Mouse (Mus musculus) CD4-positive, CD25-positive, alpha-beta regulatory T cell, adult 9 weeks (primary cell): Measurements from ENCODE around the gene Hist1h4i. TPM values are rescaled to one million over a fixed set of nuclear protein-coding genes. Genes with fewer than 3 reads are reported as not detected.

Experiments
- polyA plus RNA-seq: library from polyadenylated mRNA; unstranded; fragments of 100-300 nt; shearing (Covaris generic); gene quantifications from one replicate; pipeline ENCODE4 v1.2.1, GENCODE M21; 2017

The Hist1h4i gene
- polyA plus RNA-seq: 11.9 TPM

DNA sequence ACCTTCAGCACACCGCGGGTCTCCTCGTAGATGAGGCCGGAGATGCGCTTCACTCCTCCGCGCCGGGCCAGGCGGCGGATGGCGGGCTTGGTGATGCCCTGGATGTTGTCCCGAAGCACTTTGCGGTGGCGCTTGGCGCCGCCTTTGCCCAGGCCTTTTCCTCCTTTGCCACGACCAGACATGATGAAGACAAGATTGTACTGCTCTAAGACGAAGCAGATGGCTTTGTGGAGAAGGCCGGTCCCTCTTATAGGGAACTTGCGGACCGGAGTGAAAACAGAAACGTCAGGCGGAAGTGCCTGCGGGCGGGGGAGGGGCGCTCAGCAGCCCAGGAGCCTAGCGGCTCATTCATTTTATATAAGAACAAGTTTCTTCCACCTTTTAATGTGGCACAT is at the start of gene Hist1h4i:
Hist1h4i (minus strand) TSS at position 221 of the 395 bp plus-strand sequence.

DNA sequence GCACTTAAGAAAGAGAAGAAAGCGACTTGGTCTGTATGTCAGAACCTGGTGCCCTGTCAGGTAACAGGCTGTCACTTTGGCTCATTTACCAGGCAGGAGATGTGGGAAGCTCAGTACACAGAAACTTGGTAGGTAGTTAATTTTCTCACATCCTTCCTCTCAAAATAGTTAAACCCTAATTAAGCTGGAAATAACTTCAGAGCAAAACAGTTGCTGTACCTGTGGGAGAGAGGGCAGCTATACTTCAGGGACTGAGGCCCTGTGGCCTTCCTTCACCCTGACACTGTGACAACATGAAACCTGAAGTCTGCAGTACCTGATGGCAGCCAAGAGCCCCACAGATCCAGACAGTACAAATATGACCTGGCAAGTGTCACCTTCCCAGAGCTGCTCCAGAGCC is 43.0 kb upstream of the Hist1h4i start, which contains the start of gene Vmn1r188:
Vmn1r188 (plus strand) TSS at position 301 of the 400 bp plus-strand sequence.

DNA sequence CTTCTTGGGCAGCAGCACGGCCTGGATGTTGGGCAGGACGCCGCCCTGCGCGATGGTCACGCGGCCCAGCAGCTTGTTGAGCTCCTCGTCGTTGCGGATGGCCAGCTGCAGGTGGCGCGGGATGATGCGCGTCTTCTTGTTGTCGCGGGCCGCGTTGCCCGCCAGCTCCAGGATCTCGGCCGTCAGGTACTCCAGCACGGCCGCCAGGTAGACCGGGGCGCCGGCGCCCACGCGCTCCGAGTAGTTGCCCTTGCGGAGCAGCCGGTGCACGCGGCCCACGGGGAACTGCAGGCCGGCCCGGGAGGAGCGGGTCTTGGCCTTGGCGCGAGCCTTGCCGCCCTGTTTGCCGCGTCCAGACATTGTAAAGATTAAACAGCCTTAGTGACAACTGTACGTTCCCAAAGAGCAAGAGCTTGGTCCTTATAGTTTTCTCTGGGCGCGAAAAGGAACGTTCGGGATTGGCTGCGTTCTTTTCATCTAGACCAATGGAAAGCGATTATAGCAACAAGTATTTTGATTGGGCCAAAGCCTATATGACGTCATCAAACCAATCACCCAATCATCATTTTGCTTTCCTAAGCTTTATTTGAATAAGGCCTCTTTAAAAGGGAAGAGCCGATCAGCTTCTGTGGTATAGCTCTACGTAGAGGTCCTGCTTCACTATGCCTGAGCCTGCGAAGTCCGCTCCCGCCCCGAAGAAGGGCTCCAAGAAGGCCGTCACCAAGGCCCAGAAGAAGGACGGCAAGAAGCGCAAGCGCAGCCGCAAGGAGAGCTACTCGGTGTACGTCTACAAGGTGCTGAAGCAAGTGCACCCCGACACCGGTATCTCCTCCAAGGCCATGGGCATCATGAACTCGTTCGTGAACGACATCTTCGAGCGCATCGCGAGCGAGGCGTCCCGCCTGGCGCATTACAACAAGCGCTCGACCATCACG is 1.7 kb upstream of the Hist1h4i start, which contains the start of the genes Hist1h2ag and Hist1h2bj:
Hist1h2ag (minus strand) TSS at position 377 of the 935 bp plus-strand sequence.
Hist1h2bj (plus strand) TSS at position 647 of the 935 bp plus-strand sequence.

DNA sequence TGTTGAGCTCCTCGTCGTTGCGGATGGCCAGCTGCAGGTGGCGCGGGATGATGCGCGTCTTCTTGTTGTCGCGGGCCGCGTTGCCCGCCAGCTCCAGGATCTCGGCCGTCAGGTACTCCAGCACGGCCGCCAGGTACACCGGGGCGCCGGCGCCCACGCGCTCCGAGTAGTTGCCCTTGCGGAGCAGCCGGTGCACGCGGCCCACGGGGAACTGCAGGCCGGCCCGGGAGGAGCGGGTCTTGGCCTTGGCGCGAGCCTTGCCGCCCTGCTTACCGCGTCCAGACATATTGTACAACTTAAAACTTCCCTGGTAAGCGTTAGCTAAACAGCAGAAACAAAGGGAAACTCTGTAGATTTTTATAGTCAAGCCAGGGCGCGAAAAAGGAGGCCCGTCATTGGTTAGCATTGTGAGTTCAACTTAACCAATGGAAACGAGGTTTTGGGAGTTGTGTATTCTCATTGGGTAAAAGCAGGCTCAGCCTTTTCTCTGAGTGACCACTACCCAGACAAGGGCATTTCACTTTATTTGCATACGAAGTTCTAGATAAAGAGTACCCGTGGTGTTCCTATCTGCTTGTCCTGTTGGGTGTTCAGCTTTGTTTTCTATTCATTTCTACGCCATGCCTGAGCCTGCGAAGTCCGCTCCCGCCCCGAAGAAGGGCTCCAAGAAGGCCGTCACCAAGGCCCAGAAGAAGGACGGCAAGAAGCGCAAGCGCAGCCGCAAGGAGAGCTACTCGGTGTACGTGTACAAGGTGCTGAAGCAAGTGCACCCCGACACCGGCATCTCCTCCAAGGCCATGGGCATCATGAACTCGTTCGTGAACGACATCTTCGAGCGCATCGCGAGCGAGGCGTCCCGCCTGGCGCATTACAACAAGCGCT is 5.7 kb downstream of the Hist1h4i start, which contains the start of the genes Hist1h2ah and Hist1h2bk:
Hist1h2ah (minus strand) TSS at position 302 of the 882 bp plus-strand sequence.
Hist1h2bk (plus strand) TSS at position 604 of the 882 bp plus-strand sequence.

DNA sequence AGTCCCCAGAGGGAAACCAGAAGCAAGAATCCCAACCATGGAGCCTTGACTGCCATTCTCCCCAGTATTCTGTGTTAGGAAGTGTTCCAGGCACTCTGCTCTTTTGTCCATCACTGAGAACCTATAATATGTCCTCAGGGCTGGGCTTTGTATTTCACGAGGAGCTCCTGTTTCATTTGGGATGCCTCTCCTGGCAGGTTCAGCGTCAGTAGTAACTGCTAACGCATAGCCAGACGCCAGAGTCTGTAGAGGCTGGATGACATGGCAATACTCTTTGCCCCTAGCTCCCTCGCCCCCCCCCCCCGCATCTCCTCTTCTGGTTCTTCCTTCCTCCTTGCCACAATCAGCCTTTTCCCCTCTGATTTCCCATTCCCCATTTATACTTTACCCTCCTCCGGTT is 31.5 kb downstream of the Hist1h4i start, which contains the start of gene Prss16:
Prss16 (minus strand) TSS at position 101 of the 400 bp plus-strand sequence.

Other genes starting within 250 kb of the Hist1h4i start
- gene Hist1h2bq, start 231.2 kb downstream of the Hist1h4i start, polyA plus RNA-seq: 5.5 TPM
- not detected for gene Hist1h2ao, start 230.9 kb downstream of the Hist1h4i start, polyA plus RNA-seq
- 26.8 TPM for gene Hist1h4m, start 229.6 kb downstream of the Hist1h4i start, polyA plus RNA-seq
- gene Hist1h4n, start 209.2 kb downstream of the Hist1h4i start, polyA plus RNA-seq: not detected
- gene Hist1h2ap, start 207.9 kb downstream of the Hist1h4i start, polyA plus RNA-seq: 44.7 TPM
- 5.6 TPM for gene Hist1h2br, start 207.6 kb downstream of the Hist1h4i start, polyA plus RNA-seq
- 0.17 TPM for gene Zfp184, start 96.3 kb downstream of the Hist1h4i start, polyA plus RNA-seq
- not detected for gene Pom121l2, start 60.2 kb downstream of the Hist1h4i start, polyA plus RNA-seq
- 0.77 TPM for gene Prss16, start 31.6 kb downstream of the Hist1h4i start, polyA plus RNA-seq
- 1.9 TPM for gene Hist1h2ah, start 5.8 kb downstream of the Hist1h4i start, polyA plus RNA-seq
- not detected for gene Hist1h2bk, start 5.5 kb downstream of the Hist1h4i start, polyA plus RNA-seq
- gene Hist1h2ag, start 1.6 kb upstream of the Hist1h4i start, polyA plus RNA-seq: 1.5 TPM
- gene Hist1h2bj, start 1.9 kb upstream of the Hist1h4i start, polyA plus RNA-seq: 2.9 TPM
- gene Vmn1r188, start 43.1 kb upstream of the Hist1h4i start, polyA plus RNA-seq: not detected
- gene Vmn1r189, start 64.5 kb upstream of the Hist1h4i start, polyA plus RNA-seq: not detected
- gene Vmn1r191, start 142.6 kb upstream of the Hist1h4i start, polyA plus RNA-seq: not detected
- not detected for gene Vmn1r192, start 149.8 kb upstream of the Hist1h4i start, polyA plus RNA-seq
- gene Vmn1r193, start 181.8 kb upstream of the Hist1h4i start, polyA plus RNA-seq: not detected
- gene Vmn1r194, start 202.9 kb upstream of the Hist1h4i start, polyA plus RNA-seq: not detected
- not detected for gene Vmn1r195, start 229.2 kb upstream of the Hist1h4i start, polyA plus RNA-seq
- not detected for gene Vmn1r196, start 248.6 kb upstream of the Hist1h4i start, polyA plus RNA-seq